Mouse (Mus musculus): ENCODE measurements around the gene Surf1. TPM values are rescaled to one million over a fixed set of nuclear protein-coding genes. Genes with fewer than 3 reads are reported as not detected.

The Surf1 gene
- polyA plus RNA-seq, 1 experiment from 2014 or later, result 59.7 TPM

GRCm38 (mm10) chr2:26878571-26878970, 37.8 kb downstream of the Surf1 start:
- no peak overlapping the region for H3K9ac ChIP-seq (replicated peaks; ENCODE audit: low read depth)
- no peak overlapping the region for H3K27ac ChIP-seq (ENCODE audit: low read length)
- DNase-seq (ENCODE audit: low spot score) (no peak), ATAC-seq (no peak)
- TF ChIP-seq EP300 (IDR thresholded peaks at IDR 0.05) (no peak), CTCF (IDR thresholded peaks at IDR 0.05) (no peak)
- H3K9me3 ChIP-seq (ENCODE audit: low read length), result no peaks in the 10 kb centered on the region
- no peak overlapping the region for H3K4me3 ChIP-seq (ENCODE audit: low read depth, low read length)
- no peaks in the 10 kb centered on the region for H3K4me1 ChIP-seq (ENCODE audit: insufficient read depth, low read depth, low read length)
- H3K36me3 ChIP-seq (ENCODE audit: insufficient read depth, low read length), result no peaks in the 10 kb centered on the region
- H3K4me2 ChIP-seq (replicated peaks; ENCODE audit: low read depth, low read length), result no peak overlapping the region
- H3K27me3 ChIP-seq (replicated peaks; ENCODE audit: insufficient read depth, low read length), result no peaks in the 10 kb centered on the region

GRCm38 (mm10) chr2:26870666-26871065, 45.7 kb downstream of the Surf1 start:
- Histone ChIP-seq H3K4me3 (ENCODE audit: low read depth, low read length) (no peak overlapping the region), H3K27me3 (replicated peaks; ENCODE audit: insufficient read depth, low read length) (no peaks in the 10 kb centered on the region), H3K4me2 (replicated peaks; ENCODE audit: low read depth, low read length) (no peak overlapping the region), H3K27ac (ENCODE audit: low read length) (no peak overlapping the region), H3K9me3 (ENCODE audit: low read length) (no peaks in the 10 kb centered on the region), H3K4me1 (ENCODE audit: insufficient read depth, low read depth, low read length) (no peaks in the 10 kb centered on the region), H3K9ac (replicated peaks; ENCODE audit: low read depth) (no peak overlapping the region), H3K36me3 (ENCODE audit: insufficient read depth, low read length) (no peaks in the 10 kb centered on the region)
- DNase-seq (ENCODE audit: low spot score) (no peak), ATAC-seq (no peak)
- 49% methylated on average over 6 of the region's 6 CpGs for WGBS
- TF ChIP-seq CTCF (IDR thresholded peaks at IDR 0.05) (no peak), EP300 (IDR thresholded peaks at IDR 0.05) (no peak)

DNA sequence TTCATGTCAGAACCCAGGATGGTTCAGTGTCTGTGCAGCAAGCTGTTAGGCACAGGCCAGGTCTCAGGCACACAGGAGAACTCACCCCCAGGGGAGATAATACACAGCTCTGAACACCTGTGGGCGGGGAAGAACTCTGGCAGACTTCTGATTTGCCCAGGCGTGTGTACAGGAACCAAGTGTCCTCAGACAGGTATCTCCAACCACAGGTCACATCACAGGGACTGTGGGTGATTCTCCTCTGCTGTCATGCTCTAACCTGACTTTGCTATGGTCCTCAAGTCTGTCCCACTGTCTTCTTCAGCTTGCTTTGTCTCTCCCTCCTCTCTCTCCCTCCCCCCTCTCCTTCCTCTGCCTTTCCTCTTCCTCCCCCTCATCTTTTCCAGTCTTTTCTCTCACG, 51.5 kb downstream of the Surf1 start, which contains the start of gene Abo:
Abo (minus strand) TSS at position 101 of the 400 bp plus-strand sequence.
- Histone ChIP-seq H3K4me1 (ENCODE audit: insufficient read depth, low read depth, low read length) (no peaks in the 10 kb centered on the region), H3K27me3 (replicated peaks; ENCODE audit: insufficient read depth, low read length) (no peaks in the 10 kb centered on the region), H3K27ac (ENCODE audit: low read length) (no peak within 1 kb of the TSS), H3K36me3 (ENCODE audit: insufficient read depth, low read length) (no peaks in the 10 kb centered on the region), H3K4me3 (ENCODE audit: low read depth, low read length) (no peak within 1 kb of the TSS), H3K9ac (replicated peaks; ENCODE audit: low read depth) (no peak within 1 kb of the TSS), H3K4me2 (replicated peaks; ENCODE audit: low read depth, low read length) (no peak within 1 kb of the TSS), H3K9me3 (ENCODE audit: low read length) (no peaks in the 10 kb centered on the region)
- DNase-seq (ENCODE audit: low spot score), result no peak
- 57% methylated on average over 3 of the region's 3 CpGs for WGBS
- TF ChIP-seq CTCF (IDR thresholded peaks at IDR 0.05) (no peak), EP300 (IDR thresholded peaks at IDR 0.05) (no peak)
- no peak for ATAC-seq

Other genes starting within 250 kb of the Surf1 start
- gene Lcn4, start 245.2 kb downstream of the Surf1 start, polyA plus RNA-seq (2015; fragmentation: Nextera tagmentation; extraction: Ambion mirVana), result not detected in 2 replicates
- gene Abo, start 51.6 kb downstream of the Surf1 start, polyA plus RNA-seq (2015; fragmentation: Nextera tagmentation; extraction: Ambion mirVana), result not detected in 2 replicates
- 11.8 and 13.5 TPM in 2 replicates for gene Surf6, start 13.7 kb downstream of the Surf1 start, polyA plus RNA-seq (2015; fragmentation: Nextera tagmentation; extraction: Ambion mirVana)
- 32.6 and 33.8 TPM in 2 replicates for gene Med22, start 5.9 kb downstream of the Surf1 start, polyA plus RNA-seq (2015; fragmentation: Nextera tagmentation; extraction: Ambion mirVana)
- gene Rpl7a, start 5.8 kb downstream of the Surf1 start, polyA plus RNA-seq (2015; fragmentation: Nextera tagmentation; extraction: Ambion mirVana), result 380 and 417 TPM in 2 replicates
- 23.0 and 23.8 TPM in 2 replicates for gene Surf2, start 163 bp downstream of the Surf1 start, polyA plus RNA-seq (2015; fragmentation: Nextera tagmentation; extraction: Ambion mirVana)
- 167 and 171 TPM in 2 replicates for gene Surf4, start 17.4 kb upstream of the Surf1 start, polyA plus RNA-seq (2015; fragmentation: Nextera tagmentation; extraction: Ambion mirVana)
- gene Stkld1, start 17.5 kb upstream of the Surf1 start, polyA plus RNA-seq (2015; fragmentation: Nextera tagmentation; extraction: Ambion mirVana), result 0.13 and 0.24 TPM in 2 replicates
- gene Rexo4, start 47.9 kb upstream of the Surf1 start, polyA plus RNA-seq (2015; fragmentation: Nextera tagmentation; extraction: Ambion mirVana), result 21.4 and 22.1 TPM in 2 replicates
- 0.26 TPM in 2 replicates for gene Adamts13, start 56.9 kb upstream of the Surf1 start, polyA plus RNA-seq (2015; fragmentation: Nextera tagmentation; extraction: Ambion mirVana)
- 39.9 and 42.1 TPM in 2 replicates for gene Cacfd1, start 93.4 kb upstream of the Surf1 start, polyA plus RNA-seq (2015; fragmentation: Nextera tagmentation; extraction: Ambion mirVana)
- gene Slc2a6, start 111.5 kb upstream of the Surf1 start, polyA plus RNA-seq (2015; fragmentation: Nextera tagmentation; extraction: Ambion mirVana), result 1.1 and 1.3 TPM in 2 replicates
- gene Mymk, start 155.6 kb upstream of the Surf1 start, polyA plus RNA-seq (2015; fragmentation: Nextera tagmentation; extraction: Ambion mirVana), result 0.36 and 0.76 TPM in 2 replicates
- 50.6 and 52.3 TPM in 2 replicates for gene Adamtsl2, start 162.8 kb upstream of the Surf1 start, polyA plus RNA-seq (2015; fragmentation: Nextera tagmentation; extraction: Ambion mirVana)
- gene Fam163b, start 226.0 kb upstream of the Surf1 start, polyA plus RNA-seq (2015; fragmentation: Nextera tagmentation; extraction: Ambion mirVana), result 0.26 and 0.43 TPM in 2 replicates
- gene Dbh, start 248.7 kb upstream of the Surf1 start, polyA plus RNA-seq (2015; fragmentation: Nextera tagmentation; extraction: Ambion mirVana), result 0.17 and 0.37 TPM in 2 replicates